Mouse (Mus musculus): ENCODE measurements around the gene Styx.

DNA sequence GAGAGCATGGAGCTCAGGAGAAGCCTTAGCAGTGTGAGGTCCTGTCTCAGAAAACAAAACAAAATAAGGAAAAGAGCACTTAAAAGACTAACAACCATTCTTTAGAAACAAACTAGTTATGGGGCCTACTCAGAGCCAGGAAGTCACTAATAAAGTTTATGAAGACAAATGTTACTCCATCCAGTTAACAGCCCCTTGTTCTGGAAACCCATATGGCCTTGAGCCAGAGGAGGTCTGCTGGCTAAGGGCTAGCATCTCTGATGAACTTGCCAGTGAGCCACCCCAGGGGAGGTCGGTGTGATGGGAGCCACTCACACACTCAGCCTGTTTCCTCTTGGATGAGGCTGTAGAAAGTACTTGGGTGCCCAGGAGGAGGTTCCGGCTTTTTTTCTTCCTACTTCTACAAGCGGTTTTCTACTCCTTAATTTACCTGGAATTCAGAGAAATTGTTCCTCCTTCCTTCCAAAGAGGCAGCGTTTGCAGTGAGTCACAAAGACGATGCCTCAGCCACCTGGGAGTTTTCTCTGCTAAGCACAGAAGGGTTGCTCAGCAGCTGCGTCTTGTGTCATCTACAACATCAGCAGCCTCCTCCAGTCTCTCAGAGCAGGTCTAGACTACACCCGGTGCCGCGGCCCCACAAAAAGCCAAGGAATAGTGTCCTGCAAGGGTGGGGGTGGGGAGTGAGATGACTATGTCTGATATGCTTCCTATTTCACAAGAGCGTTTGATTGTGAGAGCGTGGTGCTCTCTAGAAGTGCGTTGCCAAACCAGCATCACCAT lies 92.1 kb downstream of the Styx start:
- TF ChIP-seq CTCF (IDR thresholded peaks at IDR 0.05; ENCODE audit: low read depth) (no peak), EP300 (IDR thresholded peaks at IDR 0.05; ENCODE audit: low read depth) (no peak)
